Mouse (Mus musculus) CH12.LX (cell line): ENCODE measurements around the gene Pdia3.

Source experiments
- CHD2 ChIP-seq: IDR thresholded peaks from 2 replicates; pipeline ENCODE4 v1.6.1; 2011; ENCODE audit warnings: low read length, improper control_type of control experiment
- CTCF ChIP-seq, 2 experiments: IDR thresholded peaks in 1 of 2; conservative IDR thresholded peaks in 1 of 2; 2 replicates each; pipeline ENCODE4 v1.5.1; 2011 to 2012; ENCODE audit warnings: low read depth in 2 of 2, low read length in 2 of 2, improper control_type of control experiment in 1 of 2, inconsistent platforms in 1 of 2, mild to moderate bottlenecking in 1 of 2, moderate library complexity in 1 of 2
- JUN ChIP-seq: IDR thresholded peaks from 2 replicates; pipeline ENCODE4 v1.6.1; 2011; ENCODE audit warnings: low read depth, mild to moderate bottlenecking, low read length, improper control_type of control experiment, moderate library complexity; ENCODE audit not compliant: insufficient read depth
- MAX ChIP-seq: IDR thresholded peaks from 2 replicates; pipeline ENCODE4 v1.6.1; 2011; ENCODE audit warnings: low read length, improper control_type of control experiment
- MEF2A ChIP-seq: IDR thresholded peaks from 2 replicates; pipeline ENCODE4 v1.6.1; 2014; ENCODE audit warnings: low read depth, mild to moderate bottlenecking, inconsistent platforms, low read length, improper control_type of control experiment, borderline replicate concordance
- POLR2A ChIP-seq: IDR thresholded peaks from 2 replicates; pipeline ENCODE4 v1.6.1; 2011; ENCODE audit warnings: low read depth, mild to moderate bottlenecking, improper control_type of control experiment, low read length
- POLR2AphosphoS2 ChIP-seq: IDR thresholded peaks from 2 replicates; pipeline ENCODE4 v1.6.1; 2011; ENCODE audit warnings: low read depth, low read length, improper control_type of control experiment
- ZNF384 ChIP-seq: IDR thresholded peaks from 2 replicates; pipeline ENCODE4 v1.6.1; 2012; ENCODE audit warnings: low read depth, low read length, improper control_type of control experiment, inconsistent platforms

DNA sequence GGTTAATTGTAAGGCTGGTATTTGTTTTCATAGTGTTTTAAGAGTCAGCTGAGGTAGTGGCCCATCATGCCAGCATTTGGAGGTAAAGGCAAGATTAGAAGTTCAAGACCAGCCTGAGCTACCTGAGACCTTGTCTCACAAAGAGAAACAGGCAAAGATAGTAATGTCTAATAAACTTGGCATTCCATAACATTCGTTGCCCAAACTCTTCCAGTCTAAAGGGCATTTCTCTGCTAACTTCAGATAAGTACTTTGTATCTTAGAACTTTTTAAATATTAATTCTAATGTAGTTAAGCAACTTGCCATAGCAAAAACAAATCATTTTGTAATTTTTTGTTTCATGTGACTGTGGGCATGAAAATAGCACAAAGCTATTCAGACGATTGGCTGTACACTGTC, 9.6 kb downstream of the Pdia3 start:
- no peak for TF ChIP-seq CTCF (conservative IDR thresholded peaks at IDR 0.05 in 1 of 2, IDR thresholded peaks at IDR 0.05 in 1 of 2; ENCODE audit: low read depth in 2 of 2, low read length in 2 of 2)
- no peak for TF ChIP-seq POLR2AphosphoS2
- TF ChIP-seq CHD2, result no peak
- TF ChIP-seq POLR2A, result no peak
- no peak for TF ChIP-seq ZNF384
- TF ChIP-seq MAX, result no peak
- no peak for TF ChIP-seq MEF2A
- TF ChIP-seq JUN, result no peak
